Mouse (Mus musculus) myocyte (in vitro differentiated cells): ENCODE data around the gene Cntfr. TPM values are rescaled to one million over a fixed set of nuclear protein-coding genes. Genes with fewer than 3 reads are reported as not detected.

ENCODE experiments used
- H3K27me3 ChIP-seq: one replicate; pipeline ENCODE4 v1.6.1; 2011; ENCODE audit not compliant: control insufficient read depth, insufficient read depth, insufficient read length
- H3K36me3 ChIP-seq: one replicate; pipeline ENCODE4 v1.6.1; 2011; ENCODE audit not compliant: control insufficient read depth, insufficient read depth
- H3K4me2 ChIP-seq: one replicate; pipeline ENCODE4 v1.6.1; 2011; ENCODE audit warnings: low read depth, control low read depth
- H3K4me3 ChIP-seq: one replicate; pipeline ENCODE4 v1.5.1; 2011; ENCODE audit warnings: mild to moderate bottlenecking, control low read depth, moderate library complexity
- H3K79me2 ChIP-seq: one replicate; pipeline ENCODE4 v1.6.1; 2011; ENCODE audit not compliant: control insufficient read depth, insufficient read depth
- H3ac ChIP-seq: one replicate; pipeline ENCODE4 v1.6.1; 2011; ENCODE audit not compliant: control insufficient read depth, insufficient read length
- CEBPB ChIP-seq: IDR thresholded peaks from 2 replicates; pipeline ENCODE4 v1.6.1; 2011; ENCODE audit warnings: mild to moderate bottlenecking, moderate library complexity; ENCODE audit not compliant: poor library complexity, insufficient read depth, severe bottlenecking
- E2F4 ChIP-seq: IDR thresholded peaks from one replicate; pipeline ENCODE4 v1.6.1; 2011; ENCODE audit warnings: mild to moderate bottlenecking, control low read depth, moderate library complexity; ENCODE audit not compliant: insufficient read depth
- MAX ChIP-seq: IDR thresholded peaks from one replicate; pipeline ENCODE4 v1.6.1; 2011; ENCODE audit warnings: low read depth, mild to moderate bottlenecking, control low read depth
- MYOD1 ChIP-seq, 3 experiments: IDR thresholded peaks; one replicate each; pipeline ENCODE4 v1.6.1; 2011; ENCODE audit warnings: control low read depth in 2 of 3, low read depth in 2 of 3, mild to moderate bottlenecking in 2 of 3, moderate library complexity in 1 of 3; ENCODE audit not compliant: insufficient read length in 2 of 3, control insufficient read depth in 1 of 3
- MYOG ChIP-seq, 3 experiments: IDR thresholded peaks; one replicate each; pipeline ENCODE4 v1.6.1; 2011; ENCODE audit warnings: control low read depth in 2 of 3, low read depth in 2 of 3, mild to moderate bottlenecking in 2 of 3; ENCODE audit not compliant: insufficient read length in 2 of 3, control insufficient read depth in 1 of 3, insufficient read depth in 1 of 3
- POLR2A ChIP-seq: IDR thresholded peaks from one replicate; pipeline ENCODE4 v1.6.1; 2011; ENCODE audit warnings: low read depth, mild to moderate bottlenecking, control low read depth, moderate library complexity; ENCODE audit not compliant: insufficient read length
- POLR2AphosphoS2 ChIP-seq: IDR thresholded peaks from one replicate; pipeline ENCODE4 v1.6.1; 2011; ENCODE audit warnings: low read depth, control low read depth; ENCODE audit not compliant: insufficient read length
- REST ChIP-seq: IDR thresholded peaks from one replicate; pipeline ENCODE4 v1.6.1; 2011; ENCODE audit warnings: mild to moderate bottlenecking, control low read depth, moderate library complexity; ENCODE audit not compliant: insufficient read depth, insufficient read length
- SRF ChIP-seq: IDR thresholded peaks from one replicate; pipeline ENCODE4 v1.6.1; 2011; ENCODE audit warnings: low read depth; ENCODE audit not compliant: control insufficient read depth, insufficient read length
- TCF12 ChIP-seq: IDR thresholded peaks from one replicate; pipeline ENCODE4 v1.6.1; 2011; ENCODE audit warnings: mild to moderate bottlenecking, control low read depth; ENCODE audit not compliant: poor library complexity, insufficient read depth, severe bottlenecking
- TCF3 ChIP-seq: IDR thresholded peaks from one replicate; pipeline ENCODE4 v1.6.1; 2011; ENCODE audit warnings: low read depth, control low read depth; ENCODE audit not compliant: insufficient read length
- USF1 ChIP-seq: IDR thresholded peaks from one replicate; pipeline ENCODE4 v1.6.1; 2011; ENCODE audit warnings: low read depth, mild to moderate bottlenecking, control low read depth, moderate library complexity
- polyA plus RNA-seq: library from polyadenylated mRNA; unstranded; fragments of >200 nt; fragmentation: generic; extraction: Trizol; gene quantifications from one replicate; pipeline ENCODE4 v1.2.1, GENCODE M21; 2012; ENCODE audit warnings: missing spikeins

Gene Cntfr
- polyA plus RNA-seq, 1 experiment = 0.06 TPM

GRCm38 (mm10) chr4:41634631-41635030 lies 62.3 kb downstream of the Cntfr start:
- Histone ChIP-seq H3K27me3 (peaks cover 33% of the 10 kb centered on the region), H3ac (no peak overlapping the region), H3K79me2 (no peaks in the 10 kb centered on the region), H3K4me3 (no peak overlapping the region), H3K36me3 (no peaks in the 10 kb centered on the region), H3K4me2 (no peak overlapping the region)
- TF ChIP-seq MYOG (IDR thresholded peaks at IDR 0.05; ENCODE audit: control insufficient read depth in 1 of 3, insufficient read depth in 1 of 3, insufficient read length in 2 of 3, low read depth in 2 of 3) (no peak), REST (no peak)

- TF ChIP-seq USF1 (no peak), CEBPB (no peak), POLR2AphosphoS2 (no peak)
- Histone ChIP-seq H3K79me2 (no peaks in the 10 kb centered on the region), H3ac (no peak overlapping the region), H3K4me3 (no peak overlapping the region), H3K27me3 (peaks cover 42% of the 10 kb centered on the region), H3K36me3 (no peaks in the 10 kb centered on the region), H3K4me2 (no peak overlapping the region)
These were observed 63.9 kb downstream of the Cntfr start for GRCm38 (mm10) chr4:41633001-41633400.

GRCm38 (mm10) chr4:41631390-41631789 lies 65.5 kb downstream of the Cntfr start:
- H3K4me3 ChIP-seq = no peak overlapping the region
- TF ChIP-seq E2F4 = no peak
- TF ChIP-seq USF1 = no peak
- TF ChIP-seq TCF12 = no peak
- TF ChIP-seq MYOD1 (IDR thresholded peaks at IDR 0.05; ENCODE audit: control insufficient read depth in 1 of 3, insufficient read length in 2 of 3, low read depth in 2 of 3) = no peak
- no peak for TF ChIP-seq TCF3
- no peak for TF ChIP-seq CEBPB
- TF ChIP-seq MAX = no peak
- H3K27me3 ChIP-seq = peaks cover 43% of the 10 kb centered on the region
- no peaks in the 10 kb centered on the region for H3K79me2 ChIP-seq
- H3K36me3 ChIP-seq = no peaks in the 10 kb centered on the region
- H3K4me2 ChIP-seq = no peak overlapping the region
- H3ac ChIP-seq = no peak overlapping the region

- Histone ChIP-seq H3K36me3 (no peaks in the 10 kb centered on the region), H3K27me3 (peaks cover 46% of the 10 kb centered on the region)
- TF ChIP-seq E2F4 = no peak
- TF ChIP-seq POLR2AphosphoS2 = no peak
- TF ChIP-seq USF1 = no peak
- no peak for TF ChIP-seq TCF12
- no peak for TF ChIP-seq MAX
These were observed 66.7 kb downstream of the Cntfr start for GRCm38 (mm10) chr4:41630196-41630595.

GRCm38 (mm10) chr4:41628202-41628927 lies 68.5 kb downstream of the Cntfr start:
- Histone ChIP-seq H3K36me3 (no peaks in the 10 kb centered on the region), H3K4me2 (no peak overlapping the region), H3K27me3 (peaks cover 45% of the 10 kb centered on the region), H3ac (no peak overlapping the region), H3K79me2 (no peaks in the 10 kb centered on the region), H3K4me3 (no peak overlapping the region)
- TF ChIP-seq TCF3 (no peak), MAX (no peak), POLR2A (no peak), E2F4 (no peak), USF1 (no peak), REST (no peak), POLR2AphosphoS2 (no peak), TCF12 (no peak), MYOG (IDR thresholded peaks at IDR 0.05; ENCODE audit: control insufficient read depth in 1 of 3, insufficient read depth in 1 of 3, insufficient read length in 2 of 3, low read depth in 2 of 3) (no peak), SRF (no peak), MYOD1 (IDR thresholded peaks at IDR 0.05; ENCODE audit: control insufficient read depth in 1 of 3, insufficient read length in 2 of 3, low read depth in 2 of 3) (no peak), CEBPB (no peak)

More at GRCm38 (mm10) chr4:41630196-41630595, 66.7 kb downstream of the Cntfr start:
- Histone ChIP-seq H3ac (no peak overlapping the region), H3K79me2 (no peaks in the 10 kb centered on the region), H3K4me2 (no peak overlapping the region), H3K4me3 (no peak overlapping the region)

- Histone ChIP-seq H3K79me2 (no peaks in the 10 kb centered on the region), H3K4me3 (no peak overlapping the region), H3K4me2 (no peak overlapping the region), H3K36me3 (no peaks in the 10 kb centered on the region), H3ac (no peak overlapping the region), H3K27me3 (peaks cover 8% of the 10 kb centered on the region)
- TF ChIP-seq E2F4 (no peak), CEBPB (no peak), MYOD1 (IDR thresholded peaks at IDR 0.05; ENCODE audit: control insufficient read depth in 1 of 3, insufficient read length in 2 of 3, low read depth in 2 of 3) (no peak), TCF3 (no peak), MAX (no peak), SRF (no peak)
These were observed 74.8 kb downstream of the Cntfr start for GRCm38 (mm10) chr4:41622071-41622470.
